Mouse (Mus musculus): ENCODE measurements around the gene Blvrb. TPM values are rescaled to one million over a fixed set of nuclear protein-coding genes. Genes with fewer than 3 reads are reported as not detected.

Gene Blvrb
- 10 to 100 TPM; 58.4 to 62.1 TPM for total RNA-seq (2021)
- long read RNA-seq, experiment 1, transcript Blvrb-201 (5 exons, 1,028 nt) = major isoform, 58 of 63 reads
- long read RNA-seq, experiment 1, partial matches to known transcripts = 1 of 63 reads
- long read RNA-seq, experiment 1, other reads (novel, unspliced or antisense) = 1 of 63 reads
- long read RNA-seq, experiment 2, transcript Blvrb-206 (1 exons, 1,504 nt) = minor isoform, 6 of 62 reads
- long read RNA-seq, experiment 2, transcript Blvrb-201 (5 exons, 1,028 nt) = major isoform, 51 of 62 reads
- long read RNA-seq, experiment 2, partial matches to known transcripts = 4 of 62 reads
- long read RNA-seq, experiment 2, other reads (novel, unspliced or antisense) = 1 of 62 reads

DNA sequence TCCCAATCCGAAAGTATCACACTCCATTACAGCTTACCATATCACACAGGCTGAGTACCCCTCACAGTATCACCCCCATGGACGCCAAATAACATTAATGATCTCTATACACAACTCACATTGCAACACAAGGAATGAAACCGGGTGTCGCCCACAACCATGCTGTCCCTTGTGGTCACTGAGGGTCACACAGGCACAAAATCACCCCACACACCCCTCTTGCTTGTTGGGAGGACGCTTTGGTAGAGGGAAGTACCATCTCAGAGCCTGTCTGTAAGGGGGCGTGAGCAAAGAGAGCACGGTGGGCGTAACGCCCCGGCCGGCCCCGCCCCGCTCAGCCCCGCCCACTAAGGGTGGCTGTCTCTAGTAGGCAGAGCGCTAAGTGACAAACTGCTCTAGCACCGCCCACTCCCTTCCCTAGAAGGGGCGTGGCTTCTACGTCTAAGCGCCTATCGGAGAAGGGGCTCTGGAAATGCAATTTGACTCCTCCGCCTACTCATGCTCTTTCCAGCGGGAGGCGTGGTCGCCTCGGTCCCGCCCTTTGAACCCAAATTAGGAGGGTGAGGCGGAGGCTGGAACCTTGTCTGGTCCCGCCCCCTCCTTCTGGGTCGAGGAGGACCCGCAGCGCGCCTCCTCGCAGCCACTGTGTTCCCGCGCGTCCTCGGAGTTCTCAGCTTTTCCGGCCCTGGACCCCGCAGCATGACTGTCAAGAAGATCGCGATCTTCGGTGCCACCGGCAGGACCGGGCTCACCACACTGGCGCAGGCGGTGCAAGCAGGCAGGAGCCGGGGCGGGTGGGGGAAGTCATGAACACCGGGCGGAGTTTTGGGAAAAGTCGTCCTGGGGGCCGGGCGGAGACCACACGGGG, at the start of gene Blvrb, which contains the start of gene Sptbn4:
Gene Blvrb (plus strand): TSS at position 560 of the 868 bp plus-strand sequence.
Gene Sptbn4 (minus strand): TSS at position 268 of the 868 bp plus-strand sequence.
- DNase-seq (ENCODE audit: low spot score in 2 of 2) = peak; percentile 88 to 96

DNA sequence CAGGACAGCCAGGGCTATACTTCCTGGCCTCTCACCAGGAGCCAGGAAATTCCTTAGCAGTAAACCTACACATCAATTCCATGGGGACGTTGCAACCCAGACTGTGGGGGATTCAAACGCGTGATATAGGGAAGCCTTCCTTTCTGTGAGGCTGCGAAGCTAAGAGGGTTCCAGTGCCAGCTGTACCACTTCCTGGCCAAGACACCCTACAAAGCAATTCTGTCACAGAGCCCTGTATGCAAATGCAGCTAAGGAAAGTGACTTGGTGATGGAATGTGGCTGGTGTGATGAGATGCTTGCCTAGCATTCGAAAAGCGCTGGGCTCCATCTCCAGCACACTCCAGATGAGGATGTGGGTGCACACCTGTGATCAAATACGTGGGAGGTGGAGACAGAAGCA, 47.2 kb upstream of the Blvrb start:
- no peak for DNase-seq (ENCODE audit: low spot score in 2 of 2)

DNA sequence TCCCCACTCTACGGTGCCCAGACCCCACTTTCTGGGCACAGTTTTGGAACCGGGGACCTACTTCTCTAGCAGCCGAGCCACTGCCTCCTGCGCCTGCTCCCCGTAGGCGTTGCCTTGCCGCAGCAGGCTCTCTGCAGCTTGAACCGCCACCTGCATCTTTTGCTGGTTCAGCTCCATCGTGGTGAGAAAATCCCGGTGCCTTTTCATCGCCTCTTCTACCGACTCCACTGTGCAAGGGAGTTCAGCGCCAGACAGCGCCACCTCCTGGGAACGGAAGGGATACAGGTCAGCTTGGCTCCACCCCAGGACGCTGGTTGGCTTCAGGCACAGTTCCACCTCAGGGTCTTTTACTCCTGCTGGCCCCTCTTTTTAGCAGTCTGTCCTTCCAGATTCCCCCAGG, 45.1 kb upstream of the Blvrb start:
- peak in 1 of 2 experiments; percentile 35 for DNase-seq (ENCODE audit: low spot score in 2 of 2)

DNA sequence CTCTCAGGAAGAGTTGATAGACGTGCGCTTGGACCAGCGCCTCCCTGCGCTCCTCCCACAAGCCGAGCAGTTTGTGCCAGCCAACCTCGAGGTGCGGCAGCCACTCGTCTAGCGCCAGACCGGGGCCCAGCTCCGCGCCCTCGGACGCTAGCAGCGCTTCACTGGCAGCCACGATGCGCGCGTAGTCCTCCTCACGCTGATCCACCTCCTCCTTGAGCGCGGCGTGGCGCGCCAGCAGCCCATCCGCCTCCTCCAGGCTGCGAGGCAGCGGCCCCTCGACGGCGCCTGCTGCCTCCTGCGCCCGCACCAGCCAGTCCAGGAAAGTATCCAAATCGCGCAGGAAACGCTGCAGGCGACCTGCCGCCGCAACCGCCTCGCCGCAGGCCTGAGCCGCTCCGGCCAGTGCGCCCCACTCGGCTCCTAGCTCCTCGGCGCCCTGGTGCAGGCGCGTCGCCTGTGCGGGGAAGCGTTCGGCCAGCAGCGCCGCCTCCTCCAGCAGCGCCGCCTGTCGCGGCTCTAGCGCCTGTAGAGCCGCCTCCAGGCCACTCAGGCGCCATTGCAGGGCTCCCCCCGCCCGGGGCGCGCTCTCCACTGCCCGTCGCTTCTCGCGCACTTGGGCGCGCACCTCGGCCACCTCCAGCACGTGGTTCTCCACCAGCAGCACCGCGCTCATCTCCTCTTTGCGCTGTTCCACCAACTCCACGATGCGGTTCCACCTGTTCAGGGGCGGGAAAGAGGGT, 43.4 kb upstream of the Blvrb start:
- DNase-seq (ENCODE audit: low spot score in 2 of 2) = no peak

DNA sequence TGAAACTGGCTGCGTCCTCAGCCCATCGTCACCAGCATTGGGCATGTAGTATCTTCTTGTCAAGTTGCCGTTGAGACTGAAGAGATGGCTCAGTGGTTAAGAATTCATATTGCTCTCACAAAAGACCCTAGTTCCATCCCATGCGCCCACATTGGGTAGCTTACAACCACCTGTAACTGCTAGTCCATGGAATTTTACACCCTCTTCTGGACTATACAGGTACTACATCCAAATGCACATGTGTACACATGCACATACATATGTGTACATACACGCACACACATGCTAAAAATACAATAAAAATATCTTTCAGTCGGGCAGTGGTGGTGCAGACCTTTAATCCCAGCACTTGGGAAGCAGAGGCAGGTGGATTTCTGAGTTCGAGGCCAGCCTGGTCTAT, 41.3 kb upstream of the Blvrb start:
- no peak for DNase-seq (ENCODE audit: low spot score in 2 of 2)

DNA sequence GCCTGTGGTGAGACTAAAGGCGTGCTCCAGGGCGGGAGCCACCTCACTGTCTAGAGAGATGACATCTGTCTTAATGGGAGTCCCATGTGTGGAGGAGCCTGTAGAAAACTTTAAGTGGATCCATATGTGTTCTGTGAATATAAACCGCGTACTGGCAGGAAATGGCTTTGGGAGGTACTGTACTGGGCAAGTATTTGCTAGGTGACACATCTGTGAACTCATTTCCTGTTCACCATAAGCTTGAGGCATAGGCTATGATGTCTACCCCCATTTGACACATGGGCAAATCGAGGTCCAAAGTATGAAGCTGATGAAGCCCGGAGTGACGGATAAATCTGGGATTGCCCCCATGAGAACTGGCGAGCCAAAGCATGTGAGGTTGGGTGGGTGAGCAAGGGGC, 40.0 kb upstream of the Blvrb start:
- DNase-seq (ENCODE audit: low spot score in 2 of 2) = no peak

DNA sequence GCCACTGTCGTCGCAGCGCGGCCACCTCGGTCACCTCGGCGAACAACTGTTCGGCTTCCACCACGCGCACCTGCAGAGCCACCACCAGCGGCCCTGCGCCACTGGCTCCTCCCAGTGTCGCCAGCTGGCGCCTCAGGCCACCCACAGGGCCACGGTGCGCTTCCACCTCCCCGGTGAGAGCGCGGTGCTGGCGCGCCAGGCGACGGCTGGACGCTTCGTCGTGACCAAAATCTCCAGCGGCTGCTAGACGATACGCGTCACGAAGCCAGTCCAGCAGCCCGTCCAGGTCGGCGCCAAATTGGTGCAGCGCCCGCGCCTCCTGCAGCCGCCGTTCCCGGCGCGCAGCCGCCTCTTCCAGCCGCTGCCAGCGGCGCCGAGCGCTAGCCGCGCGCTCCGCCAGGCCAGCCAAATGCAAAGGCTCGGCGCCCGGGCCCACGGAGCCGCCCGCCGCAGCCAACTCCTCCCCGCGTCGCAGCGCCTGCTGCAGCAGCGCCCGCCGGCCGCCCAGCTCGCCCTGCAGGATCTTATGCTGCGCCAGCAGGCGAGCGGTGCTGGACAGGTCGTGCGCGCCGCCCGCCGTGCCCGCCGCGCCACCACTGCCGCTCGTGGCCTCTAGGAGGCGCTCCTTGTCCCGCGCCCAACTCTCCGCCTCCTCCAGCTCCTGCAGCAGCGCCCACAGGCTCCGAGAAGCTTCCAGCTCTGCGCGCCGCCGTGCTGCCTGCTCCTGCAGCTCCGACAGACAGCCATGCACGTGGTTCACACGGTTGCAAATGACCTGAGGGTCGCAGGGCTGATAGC, 39.2 kb upstream of the Blvrb start:
- DNase-seq (ENCODE audit: low spot score in 2 of 2) = peak; percentile 53 to 59

DNA sequence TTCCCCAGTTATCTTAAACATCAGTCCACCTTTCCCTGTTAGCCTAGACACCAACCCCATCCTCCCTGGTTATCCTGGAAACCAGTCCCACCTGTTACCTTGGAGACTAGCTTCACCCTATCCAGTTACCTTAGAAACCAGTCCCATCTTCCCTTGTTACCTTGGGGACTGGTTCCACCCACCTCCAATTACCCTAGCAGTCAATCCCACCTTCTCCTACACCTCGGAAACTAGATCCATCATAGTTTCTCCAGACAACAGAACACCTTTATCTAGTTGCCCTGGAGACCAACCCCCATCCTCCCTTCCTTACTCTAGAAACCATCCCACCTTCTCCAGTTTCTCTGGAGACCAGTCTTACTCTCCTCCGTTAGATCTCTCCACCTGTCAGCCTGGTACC, 30.6 kb upstream of the Blvrb start:
- no peak for DNase-seq (ENCODE audit: low spot score in 2 of 2)

DNA sequence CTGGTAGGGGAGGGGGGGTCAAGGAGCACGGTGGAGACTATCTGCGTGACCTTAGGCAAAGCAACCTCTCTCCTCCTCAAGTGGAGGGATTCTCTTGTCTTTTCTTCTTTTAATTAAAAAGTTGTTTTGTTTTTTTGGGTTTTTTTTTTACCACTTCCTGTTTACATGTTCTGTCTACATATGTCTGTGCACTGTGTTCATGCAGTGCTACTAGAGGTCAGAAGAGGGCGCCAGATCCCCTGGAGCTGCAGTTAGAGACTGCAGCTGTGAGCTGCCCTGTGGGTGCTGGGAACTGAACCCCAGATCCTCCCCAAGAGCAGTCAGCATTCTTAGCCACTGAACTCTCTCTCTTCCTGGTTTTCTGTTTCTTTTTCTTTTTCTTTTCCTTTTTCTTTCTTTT, 28.7 kb upstream of the Blvrb start:
- no peak for DNase-seq (ENCODE audit: low spot score in 2 of 2)

DNA sequence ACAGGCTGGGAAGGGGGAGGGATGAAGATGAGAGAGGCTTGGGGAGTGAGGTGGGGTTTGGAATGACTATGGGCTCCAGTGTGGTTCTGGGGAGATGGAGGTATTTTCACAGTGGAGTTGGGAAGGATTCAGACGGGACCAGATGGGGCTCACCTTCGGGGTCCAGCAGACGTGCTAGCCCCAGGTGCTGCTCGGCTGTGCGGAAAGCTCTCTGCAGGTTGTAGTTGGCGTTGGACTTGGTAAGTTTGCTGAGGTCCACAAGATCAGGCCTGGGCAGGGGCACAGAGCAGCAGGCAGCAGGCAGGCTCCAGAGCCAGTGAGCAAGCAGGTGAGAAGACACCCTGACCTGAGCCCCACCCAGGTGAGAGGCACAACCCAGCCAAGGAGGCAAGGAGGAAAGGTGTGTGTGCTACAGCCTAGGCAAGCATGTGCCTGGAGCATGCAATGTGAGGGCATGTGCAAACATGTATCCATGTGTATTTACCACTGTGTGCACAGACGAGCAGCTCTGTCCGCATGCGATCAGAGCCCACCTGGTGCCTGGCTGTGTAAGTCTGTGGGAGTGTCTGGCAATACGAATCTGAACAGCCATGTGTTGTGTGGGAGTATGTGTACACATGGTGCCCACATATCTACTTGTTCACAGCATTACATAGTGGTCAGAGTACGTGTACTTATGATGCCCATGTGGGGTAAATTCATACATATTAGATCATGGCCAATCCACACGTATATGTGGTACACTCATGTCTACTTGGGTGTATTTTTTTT, 24.0 kb upstream of the Blvrb start:
- DNase-seq (ENCODE audit: low spot score in 2 of 2) = no peak

DNA sequence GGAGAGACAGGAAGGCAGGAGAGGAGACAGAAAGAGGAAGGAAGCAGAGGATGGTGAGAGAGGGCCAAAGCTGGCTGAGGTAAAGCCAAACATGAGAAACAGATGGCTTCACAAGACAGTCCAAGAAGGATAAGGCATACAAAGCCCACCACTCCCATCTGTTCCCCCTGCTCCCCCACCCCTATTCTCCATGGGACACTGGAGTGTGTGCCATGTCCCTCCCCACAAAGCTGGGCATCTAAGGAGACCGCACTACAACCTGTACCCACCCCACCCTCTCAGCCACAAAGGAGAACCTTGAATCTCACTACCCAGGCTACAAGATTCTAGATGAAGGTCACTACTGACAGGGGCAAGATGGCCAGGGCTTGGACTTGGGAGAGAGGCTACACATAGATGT, 20.4 kb upstream of the Blvrb start:
- no peak for DNase-seq (ENCODE audit: low spot score in 2 of 2)

DNA sequence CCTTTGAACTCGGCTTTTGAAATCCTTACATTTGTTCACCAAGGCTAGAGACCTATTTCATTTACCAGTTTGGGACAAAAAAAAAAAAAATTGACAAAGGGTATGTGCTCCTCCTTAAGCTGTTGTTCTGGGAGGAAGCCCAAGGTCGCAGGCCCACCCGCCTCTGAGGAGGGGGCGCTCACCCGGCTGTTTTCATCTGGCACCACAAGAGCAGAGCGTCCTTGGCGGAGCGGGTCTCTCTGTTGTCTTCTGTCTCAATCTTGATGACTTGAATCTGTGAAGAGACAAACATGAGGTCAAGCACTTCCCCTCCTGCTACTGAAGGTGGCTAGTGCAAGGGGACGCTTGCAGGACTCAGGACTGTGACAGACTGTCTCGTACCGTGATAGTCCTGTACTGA, 19.8 kb upstream of the Blvrb start:
- DNase-seq (ENCODE audit: low spot score in 2 of 2) = no peak

DNA sequence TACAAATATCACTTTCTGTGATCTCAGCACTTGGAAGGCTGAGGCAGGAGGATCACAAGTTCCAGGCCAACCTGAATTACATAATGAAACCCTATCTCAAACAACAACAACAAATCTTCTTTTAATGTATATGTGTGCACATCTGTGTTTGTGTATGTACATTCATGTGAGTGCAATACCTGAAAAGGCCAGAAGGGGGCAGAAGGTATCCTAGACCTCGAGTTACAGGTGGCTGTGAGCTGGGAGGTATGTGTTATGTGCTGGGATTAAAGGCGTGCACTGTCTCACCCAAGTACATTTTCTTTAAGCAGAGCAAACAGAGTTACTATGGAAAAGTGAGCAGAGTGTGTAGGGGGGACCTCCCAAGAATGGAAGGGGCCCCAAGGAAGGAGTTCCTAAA, 18.6 kb upstream of the Blvrb start:
- no peak for DNase-seq (ENCODE audit: low spot score in 2 of 2)

DNA sequence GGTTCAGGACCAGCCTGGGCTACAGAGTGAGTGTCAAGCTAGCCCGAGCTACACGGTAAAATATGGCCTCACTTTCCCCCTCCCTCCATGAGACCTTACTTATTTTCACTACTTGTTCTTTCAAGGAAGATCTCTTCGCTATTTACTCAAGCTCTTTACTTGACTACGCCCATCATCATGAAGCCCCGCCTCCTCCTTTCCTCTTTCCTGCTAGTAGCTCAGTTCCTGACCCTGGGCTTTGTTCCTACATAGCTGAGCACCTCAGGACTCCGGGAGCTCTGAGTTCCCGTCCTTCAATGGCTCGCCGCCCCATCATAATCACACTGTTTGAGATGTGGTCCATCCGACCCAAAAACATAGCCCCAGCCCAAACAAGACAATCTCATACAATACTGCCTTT, 14.4 kb upstream of the Blvrb start:
- DNase-seq (ENCODE audit: low spot score in 2 of 2) = no peak

DNA sequence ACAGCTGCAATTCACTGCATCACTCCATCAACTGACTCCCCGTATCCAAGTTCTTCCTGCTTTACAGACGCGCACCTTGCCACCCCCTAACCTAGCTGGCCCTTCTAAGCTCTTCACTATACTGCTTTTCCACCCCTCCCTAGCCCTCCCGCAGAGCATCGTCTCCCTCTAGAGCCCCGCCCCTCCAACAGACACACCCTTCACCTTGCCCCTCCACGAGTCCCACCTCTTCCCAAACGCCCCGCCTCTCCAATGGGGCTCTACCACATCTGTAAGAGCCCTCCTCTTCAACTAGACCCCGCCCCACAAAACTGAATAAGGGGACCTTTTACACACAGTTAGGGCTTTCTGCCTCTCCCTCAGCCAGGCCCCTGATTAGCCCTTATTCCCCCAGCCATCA, 14.0 kb upstream of the Blvrb start:
- no peak for DNase-seq (ENCODE audit: low spot score in 2 of 2)

DNA sequence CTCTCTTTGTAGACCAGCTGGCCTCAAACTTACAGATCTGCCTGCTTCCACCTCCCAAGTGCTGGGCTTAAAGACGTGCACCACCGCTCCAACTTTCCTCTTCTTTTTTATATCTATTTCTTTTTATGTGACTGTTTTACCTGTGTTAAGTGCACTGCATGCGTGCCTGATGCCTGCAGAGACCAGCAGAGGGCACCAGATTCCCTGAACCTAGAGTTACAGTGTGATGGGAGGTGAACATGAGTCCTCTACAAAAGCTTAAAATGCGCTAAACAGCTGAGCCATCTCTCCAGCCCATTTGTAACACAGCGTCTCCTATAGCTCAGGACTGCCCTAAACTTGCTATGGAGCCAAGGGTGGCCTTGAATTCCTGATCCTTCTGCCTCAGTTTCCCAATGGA, 10.2 kb upstream of the Blvrb start:
- no peak for DNase-seq (ENCODE audit: low spot score in 2 of 2)

DNA sequence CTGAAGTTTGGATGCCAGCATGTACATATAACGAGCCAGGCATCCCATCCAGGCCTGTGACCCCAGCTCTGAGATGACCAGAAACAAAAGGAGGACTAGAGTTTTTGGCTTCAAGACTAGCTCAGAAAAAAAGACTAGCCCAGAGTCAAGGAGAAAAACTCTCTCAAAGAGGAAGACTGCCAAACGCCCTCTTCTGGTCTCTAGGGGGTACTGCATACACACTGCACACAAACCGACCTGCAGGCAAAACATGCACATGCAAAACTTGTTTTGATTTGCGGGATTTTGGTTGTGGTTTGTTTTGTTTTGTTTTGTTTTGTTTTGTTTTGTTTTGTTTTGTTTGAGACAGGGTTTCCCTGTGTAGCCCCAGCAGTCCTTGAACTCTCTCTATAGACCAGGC, 7.8 kb upstream of the Blvrb start:
- no peak for DNase-seq (ENCODE audit: low spot score in 2 of 2)

DNA sequence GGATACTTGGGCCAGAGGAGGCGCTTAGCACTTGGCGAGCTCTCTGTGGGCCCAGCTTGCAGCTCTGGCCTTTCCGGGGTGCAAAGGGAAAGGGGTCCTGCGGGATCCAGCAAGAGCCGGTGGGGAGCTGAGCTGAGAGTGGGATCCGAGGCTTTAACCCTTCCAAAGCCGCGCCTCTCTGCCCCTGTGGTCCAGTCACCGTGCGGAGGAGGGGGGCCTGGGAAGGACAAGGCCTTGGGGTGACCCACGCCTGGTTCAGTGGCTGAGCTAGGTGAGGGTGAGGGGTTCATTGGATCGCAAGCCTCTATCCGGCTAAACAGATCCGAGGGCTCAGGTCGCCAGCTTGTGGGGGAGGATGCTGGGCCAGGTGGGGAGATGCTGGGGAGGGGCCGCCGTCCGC, 1.7 kb upstream of the Blvrb start:
- DNase-seq (ENCODE audit: low spot score in 2 of 2) = no peak

DNA sequence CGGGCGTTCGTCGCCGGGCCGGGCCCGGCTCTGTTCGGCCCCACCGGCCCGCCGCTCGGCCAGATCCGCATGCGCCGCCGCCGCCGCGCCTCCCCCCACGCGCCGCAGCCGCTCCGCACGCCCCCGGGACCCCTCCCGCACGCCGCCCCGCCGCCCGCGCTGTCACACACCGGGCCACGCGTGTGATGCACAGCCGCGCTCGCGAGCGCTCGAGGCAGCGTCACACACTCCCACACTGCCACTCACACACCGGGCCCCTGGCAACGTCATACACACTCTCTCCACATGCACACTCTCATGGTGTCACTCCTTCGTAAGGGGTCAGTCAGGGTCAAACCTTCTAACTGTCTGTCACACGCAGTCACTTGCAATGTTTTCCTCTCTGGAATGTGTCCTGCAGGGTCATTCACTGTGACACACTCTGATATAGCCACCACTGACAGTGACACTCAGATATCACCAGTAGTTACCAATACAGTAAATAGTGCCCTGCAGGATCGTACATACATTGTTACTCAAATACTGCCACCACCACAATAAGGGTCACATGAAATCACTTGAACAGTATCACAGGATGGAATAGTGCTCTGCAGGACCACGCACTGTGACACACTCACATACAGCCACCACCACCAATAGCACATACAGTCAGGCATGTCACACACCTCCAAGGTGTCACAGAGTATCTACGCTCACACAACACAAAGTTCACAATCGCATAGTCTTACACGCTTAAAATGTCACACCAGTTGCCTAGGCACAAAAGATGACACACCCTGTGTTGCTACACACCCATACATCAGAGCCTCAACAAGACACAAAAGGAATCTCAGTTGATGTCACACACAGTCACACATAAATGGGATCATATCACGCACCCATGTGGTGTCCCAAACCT, 1.0 kb upstream of the Blvrb start:
- DNase-seq (ENCODE audit: low spot score in 2 of 2) = no peak
